Mouse (Mus musculus): ENCODE data around the gene Timm8a1. TPM values are rescaled to one million over a fixed set of nuclear protein-coding genes. Genes with fewer than 3 reads are reported as not detected.
A peak's percentile ranks its signal among the peaks of the same experiment; 100 is the strongest.

Timm8a1 gene
- polyA plus RNA-seq (2014; fragmentation: Nextera tagmentation; extraction: Ambion mirVana): 70.6 and 73.9 TPM in 2 replicates

GRCm38 (mm10) chrX:134541145-134541954, at the start of gene Timm8a1:
Timm8a1 (minus strand) TSS chrX:134541865.
- Histone ChIP-seq H3K4me3 (ENCODE audit: control insufficient read depth in 1 of 2, insufficient read depth in 1 of 2, low read depth in 1 of 2, low read length in 2 of 2) (peak within 1 kb of the TSS; percentile 64 to 75), H3K27me3 (ENCODE audit: control insufficient read depth, insufficient read depth, low read length) (no peaks in the 10 kb centered on the region), H3K9me3 (ENCODE audit: control insufficient read depth, low read length) (no peaks in the 10 kb centered on the region), H3K27ac (replicated peaks in 1 of 2; ENCODE audit: control insufficient read depth in 1 of 2, insufficient read depth in 1 of 2, low read depth in 2 of 2, low read length in 2 of 2) (peak within 1 kb of the TSS; percentile 90 to 91), H3K9ac (ENCODE audit: low read length) (peak within 1 kb of the TSS; percentile 77), H3K36me3 (ENCODE audit: control insufficient read depth, insufficient read depth, low read length) (peaks cover 6% of the 10 kb centered on the region), H3K4me2 (ENCODE audit: low read length) (peak within 1 kb of the TSS; percentile 56), H3K4me1 (ENCODE audit: control insufficient read depth in 2 of 2, insufficient read depth in 2 of 2, low read length in 2 of 2) (no peaks in the 10 kb centered on the region)
- ATAC-seq (ENCODE audit: insufficient number of reproducible peaks, insufficient read depth, low FRiP score, low read depth): peak; percentile 87
- 19% methylated on average over 46 of the region's 61 CpGs for WGBS

GRCm38 (mm10) chrX:134589836-134590235, 48.2 kb upstream of the Timm8a1 start:
- Histone ChIP-seq H3K4me1 (ENCODE audit: control insufficient read depth in 2 of 2, insufficient read depth in 2 of 2, low read length in 2 of 2) (0 out of 4 replicates have a peak, but pooled peaks cover 0 to 2% of the 10 kb centered on the region in 2 experiments), H3K4me2 (ENCODE audit: low read length) (no peak overlapping the region), H3K4me3 (ENCODE audit: control insufficient read depth in 1 of 2, insufficient read depth in 1 of 2, low read depth in 1 of 2, low read length in 2 of 2) (no peak overlapping the region), H3K9ac (ENCODE audit: low read length) (no peak overlapping the region), H3K27ac (replicated peaks in 1 of 2; ENCODE audit: control insufficient read depth in 1 of 2, insufficient read depth in 1 of 2, low read depth in 2 of 2, low read length in 2 of 2) (no peak overlapping the region), H3K9me3 (ENCODE audit: control insufficient read depth, low read length) (no peaks in the 10 kb centered on the region), H3K36me3 (ENCODE audit: control insufficient read depth, insufficient read depth, low read length) (peaks cover 22% of the 10 kb centered on the region), H3K27me3 (ENCODE audit: control insufficient read depth, insufficient read depth, low read length) (no peaks in the 10 kb centered on the region)
- no peak for ATAC-seq (ENCODE audit: insufficient number of reproducible peaks, insufficient read depth, low FRiP score, low read depth)
- WGBS: 57% methylated on average over 5 of the region's 5 CpGs

GRCm38 (mm10) chrX:134588997-134589396, 47.3 kb upstream of the Timm8a1 start:
- WGBS: 83% methylated on average over 3 of the region's 3 CpGs
- no peak for ATAC-seq (ENCODE audit: insufficient number of reproducible peaks, insufficient read depth, low FRiP score, low read depth)
- Histone ChIP-seq H3K9me3 (ENCODE audit: control insufficient read depth, low read length) (no peaks in the 10 kb centered on the region), H3K9ac (ENCODE audit: low read length) (no peak overlapping the region), H3K27ac (replicated peaks in 1 of 2; ENCODE audit: control insufficient read depth in 1 of 2, insufficient read depth in 1 of 2, low read depth in 2 of 2, low read length in 2 of 2) (no peak overlapping the region), H3K4me2 (ENCODE audit: low read length) (no peak overlapping the region), H3K27me3 (ENCODE audit: control insufficient read depth, insufficient read depth, low read length) (no peaks in the 10 kb centered on the region), H3K4me3 (ENCODE audit: control insufficient read depth in 1 of 2, insufficient read depth in 1 of 2, low read depth in 1 of 2, low read length in 2 of 2) (no peak overlapping the region), H3K4me1 (ENCODE audit: control insufficient read depth in 2 of 2, insufficient read depth in 2 of 2, low read length in 2 of 2) (0 out of 4 replicates have a peak, but pooled peaks cover 0 to 2% of the 10 kb centered on the region in 2 experiments), H3K36me3 (ENCODE audit: control insufficient read depth, insufficient read depth, low read length) (peaks cover 22% of the 10 kb centered on the region)

GRCm38 (mm10) chrX:134588261-134588660, 46.6 kb upstream of the Timm8a1 start:
- Histone ChIP-seq H3K4me1 (ENCODE audit: control insufficient read depth in 2 of 2, insufficient read depth in 2 of 2, low read length in 2 of 2) (0 out of 4 replicates have a peak, but pooled peaks cover 0 to 2% of the 10 kb centered on the region in 2 experiments), H3K27me3 (ENCODE audit: control insufficient read depth, insufficient read depth, low read length) (no peaks in the 10 kb centered on the region), H3K36me3 (ENCODE audit: control insufficient read depth, insufficient read depth, low read length) (peaks cover 22% of the 10 kb centered on the region), H3K4me3 (ENCODE audit: control insufficient read depth in 1 of 2, insufficient read depth in 1 of 2, low read depth in 1 of 2, low read length in 2 of 2) (no peak overlapping the region), H3K4me2 (ENCODE audit: low read length) (no peak overlapping the region), H3K9me3 (ENCODE audit: control insufficient read depth, low read length) (no peaks in the 10 kb centered on the region), H3K27ac (replicated peaks in 1 of 2; ENCODE audit: control insufficient read depth in 1 of 2, insufficient read depth in 1 of 2, low read depth in 2 of 2, low read length in 2 of 2) (no peak overlapping the region), H3K9ac (ENCODE audit: low read length) (no peak overlapping the region)
- ATAC-seq (ENCODE audit: insufficient number of reproducible peaks, insufficient read depth, low FRiP score, low read depth): no peak
- 81% methylated on average over 4 of the region's 4 CpGs for WGBS

GRCm38 (mm10) chrX:134586447-134586846, 44.8 kb upstream of the Timm8a1 start:
- peak overlapping the region; percentile 69 for H3K4me2 ChIP-seq (ENCODE audit: low read length)
- H3K9ac ChIP-seq (ENCODE audit: low read length): peak overlapping the region; percentile 82
- no peak for ATAC-seq (ENCODE audit: insufficient number of reproducible peaks, insufficient read depth, low FRiP score, low read depth)
- no peaks in the 10 kb centered on the region for H3K27me3 ChIP-seq (ENCODE audit: control insufficient read depth, insufficient read depth, low read length)
- H3K4me3 ChIP-seq (ENCODE audit: control insufficient read depth in 1 of 2, insufficient read depth in 1 of 2, low read depth in 1 of 2, low read length in 2 of 2): peak overlapping the region; percentile 53 to 63
- H3K9me3 ChIP-seq (ENCODE audit: control insufficient read depth, low read length): no peaks in the 10 kb centered on the region
- WGBS: 33% methylated on average over 8 of the region's 8 CpGs
- H3K27ac ChIP-seq (replicated peaks in 1 of 2; ENCODE audit: control insufficient read depth in 1 of 2, insufficient read depth in 1 of 2, low read depth in 2 of 2, low read length in 2 of 2): no peak overlapping the region
- peaks cover 22% of the 10 kb centered on the region for H3K36me3 ChIP-seq (ENCODE audit: control insufficient read depth, insufficient read depth, low read length)
- 0 out of 4 replicates have a peak, but pooled peaks cover 0 to 2% of the 10 kb centered on the region in 2 experiments for H3K4me1 ChIP-seq (ENCODE audit: control insufficient read depth in 2 of 2, insufficient read depth in 2 of 2, low read length in 2 of 2)

GRCm38 (mm10) chrX:134585103-134586002, 43.7 kb upstream of the Timm8a1 start, which contains the start of gene Rpl36a:
Rpl36a (plus strand) TSS chrX:134585654.
- peaks cover 22% of the 10 kb centered on the region for H3K36me3 ChIP-seq (ENCODE audit: control insufficient read depth, insufficient read depth, low read length)
- ATAC-seq (ENCODE audit: insufficient number of reproducible peaks, insufficient read depth, low FRiP score, low read depth): peak; percentile 97
- H3K9me3 ChIP-seq (ENCODE audit: control insufficient read depth, low read length): no peaks in the 10 kb centered on the region
- H3K27me3 ChIP-seq (ENCODE audit: control insufficient read depth, insufficient read depth, low read length): no peaks in the 10 kb centered on the region
- H3K27ac ChIP-seq (replicated peaks in 1 of 2; ENCODE audit: control insufficient read depth in 1 of 2, insufficient read depth in 1 of 2, low read depth in 2 of 2, low read length in 2 of 2): peak within 1 kb of the TSS; percentile 85 to 87
- 0 out of 4 replicates have a peak, but pooled peaks cover 0 to 2% of the 10 kb centered on the region in 2 experiments for H3K4me1 ChIP-seq (ENCODE audit: control insufficient read depth in 2 of 2, insufficient read depth in 2 of 2, low read length in 2 of 2)
- peak within 1 kb of the TSS; percentile 82 for H3K9ac ChIP-seq (ENCODE audit: low read length)
- peak within 1 kb of the TSS; percentile 69 for H3K4me2 ChIP-seq (ENCODE audit: low read length)
- 17% methylated on average over 45 of the region's 45 CpGs for WGBS
- H3K4me3 ChIP-seq (ENCODE audit: control insufficient read depth in 1 of 2, insufficient read depth in 1 of 2, low read depth in 1 of 2, low read length in 2 of 2): peak within 1 kb of the TSS; percentile 53 to 63
